8 mouse cellular contexts compared by ENCODE assay signal in the genomic region with DNA sequence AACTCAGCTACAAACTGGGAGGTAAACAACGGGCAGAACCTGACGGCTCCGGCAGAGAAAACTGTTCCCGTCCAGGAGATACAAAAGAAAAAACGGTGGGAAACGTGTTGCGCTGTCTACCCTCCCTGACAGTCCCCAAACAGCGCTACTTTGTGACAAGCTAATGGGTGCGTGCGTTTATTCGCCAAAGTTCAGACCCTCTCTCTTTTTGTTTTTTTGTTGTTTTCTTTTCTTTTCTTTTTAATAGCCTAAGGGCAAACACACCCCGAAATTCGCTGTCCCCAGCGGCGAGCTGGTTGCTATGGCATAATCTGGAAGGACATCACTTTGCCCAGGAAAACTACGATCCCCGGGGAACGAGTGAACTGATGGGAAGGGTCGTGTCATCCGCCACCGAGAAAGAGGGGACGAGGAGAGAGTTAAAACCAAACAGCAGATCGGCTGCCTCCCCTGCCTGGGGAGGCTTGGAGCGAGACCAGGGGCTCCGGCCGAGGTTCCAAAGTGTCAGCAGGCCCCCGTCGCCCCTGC. TPM values are rescaled to one million over a fixed set of nuclear protein-coding genes. Genes with fewer than 3 reads are reported as not detected.
A peak's percentile ranks its signal among the peaks of the same experiment; 100 is the strongest.
DNase-seq lines count a peak whose midpoint lies in the region; ATAC-seq and TF ChIP-seq lines count a peak whose summit lies in the region.

No protein-coding gene starts in this region.

- peak overlapping the region; percentile 99 for H3K27ac ChIP-seq in heart, embryonic 13.5 days (replicated peaks)
- peak overlapping the region; percentile 99 for H3K27ac ChIP-seq in forebrain, embryonic 14.5 days (ENCODE audit: low read depth, low read length)
- peak overlapping the region; percentile 98 for H3K27ac ChIP-seq in liver, postnatal 0 days (ENCODE audit: low read depth)

- no peaks in the 10 kb centered on the region for H3K9me3 ChIP-seq in heart, embryonic 13.5 days
- H3K9me3 ChIP-seq in forebrain, embryonic 14.5 days (replicated peaks; ENCODE audit: control insufficient read depth, low read length) = no peaks in the 10 kb centered on the region
- H3K9me3 ChIP-seq in liver, postnatal 0 days (ENCODE audit: low read length) = no peaks in the 10 kb centered on the region

- no peak for DNase-seq in heart, adult 8-10 months (ENCODE audit: low spot score)
- peak; percentile 19 for DNase-seq in ES-CJ7 (ENCODE audit: low read depth, low spot score)
- peak; percentile 49 for DNase-seq in forebrain, embryonic 14.5 days (ENCODE audit: low spot score)
- no peak for DNase-seq in liver, postnatal 0 days
- DNase-seq in adrenal gland, adult (ENCODE audit: inconsistent age in 2 of 2, low spot score in 1 of 2) = no peak
- DNase-seq in right cerebral cortex, postnatal 25 days = no peak
- DNase-seq in urinary bladder, adult 2 months (ENCODE audit: low spot score) = no peak

- no peak for ATAC-seq in heart, embryonic 13.5 days (ENCODE audit: extremely low read depth, insufficient number of reproducible peaks, low FRiP score, low TSS enrichment)
- no peak for ATAC-seq in forebrain, embryonic 14.5 days
- ATAC-seq in liver, postnatal 0 days = no peak

- H3K4me1 ChIP-seq in heart, embryonic 13.5 days = peaks cover 41% of the 10 kb centered on the region
- H3K4me1 ChIP-seq in forebrain, embryonic 14.5 days (ENCODE audit: control insufficient read depth, insufficient read depth, low read length) = peaks cover 10% of the 10 kb centered on the region; the same call in 1 of the 2 replicates
- peaks cover 19% of the 10 kb centered on the region; the same call in 1 of the 2 replicates for H3K4me1 ChIP-seq in liver, postnatal 0 days (ENCODE audit: insufficient read depth)

- no peak for TF ChIP-seq EP300 in liver, postnatal 0 days (IDR thresholded peaks at IDR 0.05; ENCODE audit: low read depth)

- peak overlapping the region; percentile 90 for H3K4me2 ChIP-seq in heart, embryonic 13.5 days
- peak overlapping the region; percentile 87 for H3K4me2 ChIP-seq in forebrain, embryonic 14.5 days (ENCODE audit: low read length)
- peak overlapping the region; percentile 88 for H3K4me2 ChIP-seq in liver, postnatal 0 days (ENCODE audit: low read depth, low read length)

- H3K27me3 ChIP-seq in heart, embryonic 13.5 days (replicated peaks) = no peaks in the 10 kb centered on the region
- H3K27me3 ChIP-seq in forebrain, embryonic 14.5 days (replicated peaks; ENCODE audit: control insufficient read depth, insufficient read depth, low read length) = no peaks in the 10 kb centered on the region
- no peaks in the 10 kb centered on the region for H3K27me3 ChIP-seq in liver, postnatal 0 days (ENCODE audit: insufficient read depth, low read length)

- peak overlapping the region; percentile 99 for H3K9ac ChIP-seq in heart, embryonic 13.5 days
- peak overlapping the region; percentile 98 for H3K9ac ChIP-seq in forebrain, embryonic 14.5 days (ENCODE audit: low read length)
- peak overlapping the region; percentile 96 for H3K9ac ChIP-seq in liver, postnatal 0 days (replicated peaks)

- WGBS in heart, embryonic 13.5 days = under 1% methylated on average over 28 of the region's 28 CpGs
- WGBS in forebrain, embryonic 14.5 days = under 1% methylated on average over 28 of the region's 28 CpGs
- WGBS in liver, postnatal 0 days (ENCODE audit: insufficient replicate concordance) = under 1% methylated on average over 28 of the region's 28 CpGs

- peak overlapping the region; percentile 95 for H3K4me3 ChIP-seq in heart, embryonic 13.5 days
- peak overlapping the region; percentile 81 for H3K4me3 ChIP-seq in forebrain, embryonic 14.5 days (ENCODE audit: low read depth, low read length)
- H3K4me3 ChIP-seq in liver, postnatal 0 days (ENCODE audit: low read depth, low read length) = peak overlapping the region; percentile 87

- TF ChIP-seq CTCF in liver, postnatal 0 days (IDR thresholded peaks at IDR 0.05; ENCODE audit: low read depth) = no peak

- no peaks in the 10 kb centered on the region for H3K36me3 ChIP-seq in heart, embryonic 13.5 days
- no peaks in the 10 kb centered on the region for H3K36me3 ChIP-seq in forebrain, embryonic 14.5 days (ENCODE audit: control insufficient read depth, insufficient read depth, low read length)
- H3K36me3 ChIP-seq in liver, postnatal 0 days (replicated peaks; ENCODE audit: insufficient read depth, low read length) = no peaks in the 10 kb centered on the region

RNA-seq across cellular contexts. Expression of a gene that starts 0.8 kb away (rescaled TPM):
- 15.4 and 17.6 TPM in 2 replicates for polyA plus RNA-seq in heart, embryonic 13.5 days (2015; fragmentation: Nextera tagmentation; extraction: Ambion mirVana)
- total RNA-seq in heart, adult 8-10 months (2022) = 10 to 100 TPM; 20.8 to 27.2 (median 23.2) TPM
- 54.2 and 64.3 TPM in 2 replicates for polyA plus RNA-seq in forebrain, embryonic 14.5 days (2014; fragmentation: Nextera tagmentation; extraction: Ambion mirVana)
- polyA plus RNA-seq in liver, postnatal 0 days (2015; fragmentation: Nextera tagmentation; extraction: Ambion mirVana) = 4.1 and 4.9 TPM in 2 replicates
- 21.7 and 24.9 TPM in 2 replicates for polyA plus RNA-seq in urinary bladder, adult 2 months (2012; rRNA removed)

Comparison
In these comparisons a context has a peak if more than half of its experiments do, and no peak if none do; other contexts are left out.
1. DNase-seq: peak in ES-CJ7 (single experiment) and forebrain, embryonic 14.5 days (single experiment); none in heart, adult 8-10 months (single experiment), liver, postnatal 0 days (single experiment), adrenal gland, adult (0 of 2), right cerebral cortex, postnatal 25 days (single experiment) and urinary bladder, adult 2 months (single experiment).
2. Peak in every context shown above with its lines, with median percentiles within 50 percentile points of each other: H3K27ac ChIP-seq, H3K4me2 ChIP-seq, H3K4me3 ChIP-seq and H3K9ac ChIP-seq.